In genomic region chr1:89780675-89781074, GRCm38 (mm10) we compare ENCODE assay signal across 25 mouse cellular contexts.
A peak's percentile ranks its signal among the peaks of the same experiment; 100 is the strongest.
DNase-seq lines count a peak whose midpoint lies in the region; ATAC-seq and TF ChIP-seq lines count a peak whose summit lies in the region.
"Had no signal": no experiment of that assay in that cellular context is flagged by ENCODE, and none has a peak within 500 bp of the region (broad histone marks: within the 10 kb centered on the region; RNA-seq: fewer than 3 reads in every experiment).

No protein-coding gene starts in this region.

- ATAC-seq in Patski, result peak; percentile 62
- ATAC-seq: activated CD4-positive, CD25-positive, alpha-beta regulatory T cell, adult 4 months; forebrain, embryonic 16.5 days; inflammation-experienced regulatory T-cells, adult 6 months; liver, postnatal 0 days; lung, postnatal 0 days; midbrain, embryonic 15.5 days had no signal

- CTCF ChIA-PET in Patski (lab: Charles Lee), result no interaction called here

- no peak for TF ChIP-seq CTCF in Patski (IDR thresholded peaks at IDR 0.05)
- no peak for TF ChIP-seq CTCF in gastrocnemius, adult 2 months (IDR thresholded peaks at IDR 0.05)

- in situ Hi-C loops in Patski (cut with MboI; ENCODE audit: low pct_unique_long_range_greater_than_20kb), result no loop called here

- POLR2A ChIA-PET in Patski (lab: Charles Lee), result no interaction called here

- no peak overlapping the region for H3K4me3 ChIP-seq in gastrocnemius, adult 2 months
- H3K4me3 ChIP-seq: heart, embryonic 15.5 days; hindbrain, embryonic 13.5 days; limb, embryonic 12.5 days; midbrain, embryonic 15.5 days; neural tube, embryonic 13.5 days had no signal

- intact Hi-C loops in gastrocnemius, adult 2 months (cut with DNase I), result no loop called here

- H3K27me3 ChIP-seq in Patski, result no peaks in the 10 kb centered on the region
- H3K27me3 ChIP-seq: heart, embryonic 15.5 days; hindbrain, embryonic 13.5 days; midbrain, embryonic 15.5 days; neural tube, embryonic 13.5 days had no signal

- peak; percentile 39 to 44 for DNase-seq in frontal cortex, postnatal 36 days (ENCODE audit: low spot score in 2 of 2)
- no peak for DNase-seq in frontal cortex, postnatal 10 days (ENCODE audit: low spot score in 2 of 2)
- DNase-seq in right cerebral cortex, postnatal 25 days, result peak; percentile 38
- no peak for DNase-seq in right cerebral cortex, postnatal 14 days
- DNase-seq in Patski (ENCODE audit: low read depth, low spot score), result peak; percentile 38
- DNase-seq in gastrocnemius, adult 2 months, result no peak
- no peak for DNase-seq in urinary bladder, postnatal 25 days (ENCODE audit: low spot score)
- DNase-seq: cerebellum, adult 8-10 months; heart, postnatal 36 days; kidney, adult 18-20 months; kidney, postnatal 4 days; liver, postnatal 0 days; retina, postnatal 1 day; spleen, adult 18-20 months; thymus, postnatal 14 days had no signal

- no peak overlapping the region for H3K27ac ChIP-seq in gastrocnemius, adult 2 months
- H3K27ac ChIP-seq: heart, embryonic 15.5 days; hindbrain, embryonic 13.5 days; limb, embryonic 12.5 days; macrophage; midbrain, embryonic 15.5 days; neural tube, embryonic 13.5 days had no signal

Comparison
In these comparisons a context has a peak if more than half of its experiments do, and no peak if none do; other contexts are left out.
1. DNase-seq: peak in frontal cortex, postnatal 36 days (2 of 2), right cerebral cortex, postnatal 25 days (single experiment) and Patski (single experiment); none in frontal cortex, postnatal 10 days (0 of 2), right cerebral cortex, postnatal 14 days (single experiment), gastrocnemius, adult 2 months (single experiment) and urinary bladder, postnatal 25 days (single experiment).